Mouse (Mus musculus) kidney, postnatal 0 days (tissue): Measurements from ENCODE around the gene Eya4. TPM values are rescaled to one million over a fixed set of nuclear protein-coding genes. Genes with fewer than 3 reads are reported as not detected.

ENCODE experiments used
- ATAC-seq: fragments of 200-750 bp; cut with Nextera tagmentation; replicated peaks from 2 replicates; pipeline ENCODE4 v1.8.0; 2017; ENCODE audit warnings: low read depth, moderate number of reproducible peaks, moderate TSS enrichment, moderate library complexity; ENCODE audit not compliant: low FRiP score
- DNase-seq: peaks from one replicate; pipeline ENCODE4 v3.0.0-alpha.2; 2016; ENCODE audit warnings: low spot score
- H3K27ac ChIP-seq: fragments of 300-500 bp; sonication (generic); 2 replicates; pipeline ENCODE4 v1.5.1; 2014; ENCODE audit warnings: mild to moderate bottlenecking
- H3K27me3 ChIP-seq: fragments of 300-500 bp; sonication (generic); 2 replicates; pipeline ENCODE4 v1.6.1; 2014; ENCODE audit warnings: low read length, mixed read lengths; ENCODE audit not compliant: insufficient read depth
- H3K36me3 ChIP-seq: fragments of 300-500 bp; sonication (generic); 2 replicates; pipeline ENCODE4 v1.6.1; 2014; ENCODE audit warnings: low read length, mixed read lengths; ENCODE audit not compliant: insufficient read depth
- H3K4me1 ChIP-seq: fragments of 300-500 bp; sonication (generic); replicated peaks from 2 replicates; pipeline ENCODE4 v1.6.1; 2014; ENCODE audit warnings: antibody characterized with exemption, low read length, mixed read lengths; ENCODE audit not compliant: insufficient read depth
- H3K4me2 ChIP-seq: fragments of 300-500 bp; sonication (generic); 2 replicates; pipeline ENCODE4 v1.6.1; 2014; ENCODE audit warnings: mild to moderate bottlenecking, low read length, moderate library complexity, mixed read lengths
- H3K4me3 ChIP-seq: fragments of 300-500 bp; sonication (generic); replicated peaks from 2 replicates; pipeline ENCODE4 v1.5.1; 2014; ENCODE audit warnings: low read depth, low read length
- H3K9ac ChIP-seq: fragments of 300-500 bp; sonication (generic); 2 replicates; pipeline ENCODE4 v1.6.1; 2014; ENCODE audit warnings: low read depth, low read length
- H3K9me3 ChIP-seq: fragments of 300-500 bp; sonication (generic); replicated peaks from 2 replicates; pipeline ENCODE4 v1.6.1; 2016; ENCODE audit warnings: low read length, inconsistent platforms, mixed read lengths
- CTCF ChIP-seq: IDR thresholded peaks from 2 replicates; pipeline ENCODE4 v1.5.1; 2016; ENCODE audit warnings: antibody characterized with exemption, low read depth, mild to moderate bottlenecking, moderate library complexity
- WGBS: fragments of 180-500 bp; shearing (Covaris S2); extraction: QIAGEN DNeasy Blood & Tissue Kit; methylation state at CpG from one replicate; pipeline ENCODE4 v1.1.7; 2014; 5-methylcytosine and 5-hydroxymethylcytosine counted together
- polyA plus RNA-seq: library from polyadenylated mRNA; unstranded; fragments of >200 nt; fragmentation: Nextera tagmentation; extraction: Ambion mirVana; gene quantifications from 2 replicates; pipeline ENCODE4 v1.2.1, GENCODE M21; 2015

Gene Eya4
- polyA plus RNA-seq, 1 experiment from 2014 or later = 4.8 TPM

DNA sequence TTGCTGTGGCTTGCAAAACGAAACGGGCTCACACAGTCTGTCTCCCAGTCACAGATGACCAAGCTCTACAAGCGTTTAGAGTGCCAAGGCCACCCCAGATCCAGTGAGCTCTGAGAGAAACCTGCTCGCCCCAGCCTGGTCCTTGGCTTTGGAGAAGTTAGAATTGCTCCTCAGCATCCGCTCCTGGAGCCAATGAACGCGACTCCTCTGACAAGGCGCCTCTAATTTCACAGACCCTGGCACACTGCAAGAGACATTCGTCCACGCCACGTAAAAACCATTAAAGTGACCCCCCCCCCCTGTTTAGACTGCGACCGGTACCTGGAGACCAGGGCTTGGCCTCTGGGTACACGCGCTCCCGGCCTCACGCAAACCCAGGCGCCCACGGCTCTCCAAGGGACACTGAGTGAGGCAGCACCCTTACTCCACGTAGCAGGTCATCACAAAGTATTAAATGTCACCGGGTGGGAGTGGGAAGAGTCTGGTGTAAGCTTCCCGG lies 1.6 kb downstream of the Eya4 start:
- Histone ChIP-seq H3K4me3 (peak overlapping the region; percentile 63), H3K9ac (peak overlapping the region; percentile 66), H3K27me3 (no peaks in the 10 kb centered on the region), H3K4me2 (peak overlapping the region; percentile 69), H3K27ac (peak overlapping the region; percentile 77; the same call in 1 of the 2 replicates), H3K4me1 (peaks cover 6% of the 10 kb centered on the region; the same call in 1 of the 2 replicates), H3K9me3 (no peaks in the 10 kb centered on the region; the same call in 1 of the 2 replicates), H3K36me3 (no peaks in the 10 kb centered on the region)
- TF ChIP-seq CTCF = no peak
- WGBS = under 1% methylated on average over 22 of the region's 22 CpGs
- ATAC-seq (peak; percentile 55), DNase-seq (peak; percentile 60)

DNA sequence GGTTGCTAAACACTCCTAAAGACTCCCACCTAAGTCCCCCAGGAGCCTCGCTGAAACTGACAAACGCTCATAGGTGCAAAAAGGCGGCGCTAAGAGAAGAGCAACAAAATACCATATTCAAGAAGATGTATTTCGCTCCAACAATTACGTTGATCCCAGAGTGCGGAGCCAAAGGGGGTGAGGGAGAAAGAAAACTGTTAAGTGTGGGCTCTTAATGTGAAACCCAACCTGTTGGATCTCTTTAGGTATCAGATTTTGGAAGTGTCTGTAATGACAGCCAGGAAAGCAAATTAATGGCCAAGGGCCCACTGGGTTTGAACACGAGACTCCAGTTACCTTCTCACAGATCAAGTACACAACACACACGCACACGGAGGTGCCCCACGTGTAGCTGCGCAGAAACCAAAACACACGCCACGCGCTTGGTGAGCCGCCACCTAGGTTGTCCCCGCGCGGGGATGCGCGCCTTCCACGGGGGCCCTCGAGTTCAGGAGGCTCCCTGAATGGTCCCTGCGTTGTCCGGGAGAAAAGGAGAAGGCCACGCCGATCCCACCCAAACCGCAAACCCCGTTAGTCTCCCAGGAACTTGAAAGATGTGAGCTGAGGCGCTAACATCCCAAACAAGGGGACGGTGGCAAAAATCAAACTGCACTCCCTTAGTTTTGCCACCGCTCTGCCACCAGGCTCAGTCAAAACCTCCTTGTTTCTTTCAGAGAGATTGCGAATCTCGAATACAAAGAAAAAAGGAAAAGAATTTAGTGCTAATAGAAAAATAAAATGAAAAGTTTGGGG lies 2.3 kb downstream of the Eya4 start:
- H3K9ac ChIP-seq = peak overlapping the region; percentile 66
- WGBS = 3% methylated on average over 34 of the region's 34 CpGs

DNA sequence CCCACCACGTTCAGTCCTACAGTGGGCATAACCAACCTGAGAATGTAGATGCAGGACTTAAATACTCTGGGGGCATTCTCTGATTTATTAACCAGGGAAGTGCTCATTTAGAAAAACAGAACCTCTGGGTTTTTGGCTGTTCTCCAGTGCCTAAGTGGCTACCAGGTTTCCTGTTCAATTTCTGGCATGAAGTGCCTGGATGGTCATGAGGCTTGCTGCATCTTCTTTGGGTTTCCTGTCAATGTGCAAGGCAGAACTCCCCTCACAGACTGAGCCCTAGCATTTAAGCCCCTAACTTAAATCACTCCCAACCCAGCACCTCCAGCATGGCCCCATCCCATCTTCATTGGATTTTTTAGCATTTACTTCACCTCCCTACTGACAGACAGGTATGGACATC lies 13.3 kb downstream of the Eya4 start:
- no peak overlapping the region for H3K27ac ChIP-seq
- DNase-seq = no peak
- H3K4me2 ChIP-seq = no peak overlapping the region
- 59% methylated on average over 1 of the region's 1 CpGs for WGBS
- no peaks in the 10 kb centered on the region for H3K4me1 ChIP-seq
- H3K9me3 ChIP-seq = no peaks in the 10 kb centered on the region
- H3K9ac ChIP-seq = no peak overlapping the region
- no peak for ATAC-seq
- no peak for TF ChIP-seq CTCF
- H3K27me3 ChIP-seq = no peaks in the 10 kb centered on the region
- H3K4me3 ChIP-seq = no peak overlapping the region
- H3K36me3 ChIP-seq = no peaks in the 10 kb centered on the region

More for the DNA sequence above, 2.3 kb downstream of the Eya4 start:
- Histone ChIP-seq H3K27ac (peak overlapping the region; percentile 77; the same call in 1 of the 2 replicates), H3K9me3 (no peaks in the 10 kb centered on the region; the same call in 1 of the 2 replicates), H3K36me3 (no peaks in the 10 kb centered on the region), H3K27me3 (no peaks in the 10 kb centered on the region), H3K4me2 (peak overlapping the region; percentile 69), H3K4me1 (peaks cover 6% of the 10 kb centered on the region; the same call in 1 of the 2 replicates), H3K4me3 (peak overlapping the region; percentile 63)
- peak; percentile 63 for DNase-seq
- TF ChIP-seq CTCF = no peak
- no peak for ATAC-seq

DNA sequence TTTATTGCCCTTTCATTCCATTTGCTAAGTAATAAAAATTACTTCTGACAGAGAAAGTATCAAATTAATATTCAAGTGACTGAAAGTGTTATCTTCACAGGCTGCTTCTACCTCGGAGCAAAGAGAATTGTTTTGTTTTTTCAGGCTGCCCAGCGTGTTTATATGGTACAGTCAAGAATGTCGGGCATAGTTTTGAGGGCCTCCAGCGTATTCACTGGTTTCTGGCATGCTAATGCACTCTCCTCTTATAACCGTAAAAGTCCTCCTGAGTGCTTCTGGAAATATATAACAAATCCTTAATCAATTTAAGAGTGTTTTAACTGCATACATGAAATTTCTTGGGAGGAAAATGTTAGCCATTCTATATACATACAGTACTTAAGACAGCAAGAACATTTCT lies 17.8 kb downstream of the Eya4 start:
- Histone ChIP-seq H3K36me3 (no peaks in the 10 kb centered on the region), H3K4me3 (no peak overlapping the region), H3K27me3 (no peaks in the 10 kb centered on the region), H3K9ac (no peak overlapping the region), H3K9me3 (no peaks in the 10 kb centered on the region), H3K4me1 (no peaks in the 10 kb centered on the region), H3K27ac (no peak overlapping the region), H3K4me2 (no peak overlapping the region)
- TF ChIP-seq CTCF = no peak
- DNase-seq (no peak), ATAC-seq (no peak)
- 47% methylated on average over 5 of the region's 5 CpGs for WGBS

DNA sequence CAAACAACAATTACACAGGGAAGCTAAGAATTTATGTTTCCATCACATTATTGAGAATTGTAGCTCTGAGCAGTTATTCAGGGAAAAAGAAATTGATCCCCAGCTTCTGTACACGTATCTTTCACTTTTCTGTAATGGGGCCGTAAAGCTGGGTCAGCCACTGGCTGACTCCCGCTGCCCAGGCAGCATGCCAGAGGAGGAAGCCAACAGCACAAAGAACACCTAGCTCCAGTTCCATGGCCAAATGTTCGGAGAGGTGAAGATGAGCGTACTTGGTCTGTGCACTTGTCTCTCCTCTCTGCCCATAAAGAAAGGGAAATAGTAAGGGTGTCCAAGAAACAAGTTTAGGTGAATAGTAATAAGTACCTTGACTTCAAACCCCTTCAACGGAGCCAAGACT lies 22.9 kb downstream of the Eya4 start:
- H3K4me2 ChIP-seq = no peak overlapping the region
- H3K9me3 ChIP-seq = no peaks in the 10 kb centered on the region
- ATAC-seq (no peak), DNase-seq (no peak)
- H3K4me3 ChIP-seq = no peak overlapping the region
- no peak for TF ChIP-seq CTCF
- H3K4me1 ChIP-seq = no peaks in the 10 kb centered on the region
- no peaks in the 10 kb centered on the region for H3K27me3 ChIP-seq
- H3K9ac ChIP-seq = no peak overlapping the region
- H3K36me3 ChIP-seq = no peaks in the 10 kb centered on the region
- no peak overlapping the region for H3K27ac ChIP-seq
- 77% methylated on average over 6 of the region's 6 CpGs for WGBS

DNA sequence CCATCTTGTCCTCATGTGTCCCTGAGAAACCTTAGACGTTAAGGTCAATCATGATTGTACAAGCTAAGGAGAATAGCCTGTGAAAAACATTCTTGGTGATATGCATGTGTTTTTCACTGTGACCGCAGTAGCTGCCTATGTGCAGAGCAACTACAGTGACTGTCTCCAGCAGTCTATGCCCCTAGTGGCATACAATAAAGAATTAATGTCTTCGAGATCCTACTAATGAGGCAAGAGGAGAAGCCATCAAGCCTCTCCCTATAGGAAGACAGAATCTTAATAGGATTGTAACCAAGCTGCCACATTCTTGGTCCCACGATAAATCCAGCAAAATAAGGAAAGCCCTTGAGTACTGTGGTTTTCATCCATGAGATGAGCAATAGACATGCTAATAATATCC lies 28.3 kb downstream of the Eya4 start:
- ATAC-seq = no peak

More for the DNA sequence above, 28.3 kb downstream of the Eya4 start:
- no peak overlapping the region for H3K27ac ChIP-seq
- no peaks in the 10 kb centered on the region for H3K9me3 ChIP-seq
- no peak for DNase-seq
- H3K27me3 ChIP-seq = no peaks in the 10 kb centered on the region
- no peak overlapping the region for H3K4me3 ChIP-seq
- no peak overlapping the region for H3K4me2 ChIP-seq
- H3K9ac ChIP-seq = no peak overlapping the region
- 90% methylated on average over 4 of the region's 4 CpGs for WGBS
- H3K4me1 ChIP-seq = no peaks in the 10 kb centered on the region
- TF ChIP-seq CTCF = no peak; the same call in 1 of the 2 replicates
- H3K36me3 ChIP-seq = no peaks in the 10 kb centered on the region
